Mouse (Mus musculus): ENCODE data around the gene Ankrd40.

Ankrd40 gene

GRCm38 (mm10) chr11:94351094-94351493, 23.3 kb downstream of the Ankrd40 start:
- no peak for DNase-seq (ENCODE audit: low read depth, low spot score)

- no peak for DNase-seq (ENCODE audit: low read depth, low spot score)
Measured at GRCm38 (mm10) chr11:94355521-94356217, 27.9 kb downstream of the Ankrd40 start.

GRCm38 (mm10) chr11:94359168-94359567, 31.4 kb downstream of the Ankrd40 start:
- no peak for DNase-seq (ENCODE audit: low read depth, low spot score)

GRCm38 (mm10) chr11:94361166-94361870, 33.5 kb downstream of the Ankrd40 start:
- DNase-seq (ENCODE audit: low read depth, low spot score): no peak

GRCm38 (mm10) chr11:94362101-94362500, 34.3 kb downstream of the Ankrd40 start:
- no peak for DNase-seq (ENCODE audit: low read depth, low spot score)

GRCm38 (mm10) chr11:94363690-94364089, 35.9 kb downstream of the Ankrd40 start:
- DNase-seq (ENCODE audit: low read depth, low spot score): no peak

GRCm38 (mm10) chr11:94365340-94365739, 37.5 kb downstream of the Ankrd40 start:
- DNase-seq (ENCODE audit: low read depth, low spot score): no peak

- DNase-seq (ENCODE audit: low read depth, low spot score): no peak
Measured at GRCm38 (mm10) chr11:94369981-94370380, 42.2 kb downstream of the Ankrd40 start.

GRCm38 (mm10) chr11:94370809-94371208, 43.0 kb downstream of the Ankrd40 start:
- DNase-seq (ENCODE audit: low read depth, low spot score): no peak

- DNase-seq (ENCODE audit: low read depth, low spot score): no peak
Measured at GRCm38 (mm10) chr11:94374276-94374948, 46.6 kb downstream of the Ankrd40 start.

GRCm38 (mm10) chr11:94379061-94379460, 51.3 kb downstream of the Ankrd40 start:
- no peak for DNase-seq (ENCODE audit: low read depth, low spot score)

- no peak for DNase-seq (ENCODE audit: low read depth, low spot score)
Measured at GRCm38 (mm10) chr11:94379736-94380135, 51.9 kb downstream of the Ankrd40 start.

- peak; percentile 16 for DNase-seq (ENCODE audit: low read depth, low spot score)
Measured at GRCm38 (mm10) chr11:94385977-94386771, 58.4 kb downstream of the Ankrd40 start.

GRCm38 (mm10) chr11:94387756-94388155, 60.0 kb downstream of the Ankrd40 start:
- DNase-seq (ENCODE audit: low read depth, low spot score): no peak

- no peak for DNase-seq (ENCODE audit: low read depth, low spot score)
Measured at GRCm38 (mm10) chr11:94389021-94389420, 61.2 kb downstream of the Ankrd40 start.

- DNase-seq (ENCODE audit: low read depth, low spot score): no peak
Measured at GRCm38 (mm10) chr11:94389724-94390396, 62.1 kb downstream of the Ankrd40 start.

GRCm38 (mm10) chr11:94390825-94391224, 63.0 kb downstream of the Ankrd40 start:
- no peak for DNase-seq (ENCODE audit: low read depth, low spot score)
